24 mouse cellular contexts compared by ENCODE assay signal in the genomic region with DNA sequence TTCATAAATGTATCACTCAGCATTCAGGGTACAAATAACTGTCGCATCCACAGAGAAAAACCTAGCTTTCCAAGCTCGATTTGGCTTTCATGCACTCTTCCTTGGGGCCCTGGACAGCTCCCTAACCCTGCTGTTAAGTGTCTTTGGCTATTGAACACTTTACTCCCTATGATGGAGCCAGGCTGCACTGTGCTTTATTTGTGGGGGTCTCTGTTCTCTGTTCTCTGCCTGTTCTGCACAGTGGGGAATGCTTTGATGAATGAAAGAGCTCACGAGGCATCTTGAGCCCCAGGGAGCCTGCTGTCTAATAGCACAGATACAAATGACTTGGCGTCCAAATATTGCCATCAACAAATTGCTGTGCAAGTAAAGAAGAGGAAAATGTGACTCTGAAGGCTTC.
DNase-seq lines count a peak whose midpoint lies in the region; ATAC-seq and TF ChIP-seq lines count a peak whose summit lies in the region.
"Had no signal": no experiment of that assay in that cellular context is flagged by ENCODE, and none has a peak within 500 bp of the region (broad histone marks: within the 10 kb centered on the region; RNA-seq: fewer than 3 reads in every experiment).

No protein-coding gene starts in this region.

- no peak overlapping the region for H3K9ac ChIP-seq in hindbrain, embryonic 12.5 days
- no peak overlapping the region for H3K9ac ChIP-seq in neural tube, embryonic 13.5 days
- H3K9ac ChIP-seq in midbrain, postnatal 0 days (replicated peaks; ENCODE audit: low read length, poor library complexity, severe bottlenecking): no peak overlapping the region
- H3K9ac ChIP-seq: limb, embryonic 13.5 days; lung, embryonic 15.5 days; midbrain, embryonic 12.5 days; stomach, embryonic 15.5 days had no signal

- no peaks in the 10 kb centered on the region for H3K27me3 ChIP-seq in hindbrain, embryonic 12.5 days
- no peaks in the 10 kb centered on the region for H3K27me3 ChIP-seq in hindbrain, embryonic 10.5 days (ENCODE audit: insufficient read depth, poor library complexity, severe bottlenecking)
- no peaks in the 10 kb centered on the region for H3K27me3 ChIP-seq in neural tube, embryonic 13.5 days
- no peaks in the 10 kb centered on the region for H3K27me3 ChIP-seq in midbrain, postnatal 0 days (ENCODE audit: insufficient read depth, low read length)
- H3K27me3 ChIP-seq: limb, embryonic 13.5 days; lung, embryonic 15.5 days; midbrain, embryonic 12.5 days; stomach, embryonic 15.5 days had no signal

- no peaks in the 10 kb centered on the region for H3K9me3 ChIP-seq in hindbrain, embryonic 12.5 days (replicated peaks)
- H3K9me3 ChIP-seq in hindbrain, embryonic 10.5 days: no peaks in the 10 kb centered on the region
- H3K9me3 ChIP-seq in neural tube, embryonic 13.5 days: no peaks in the 10 kb centered on the region
- H3K9me3 ChIP-seq in midbrain, postnatal 0 days (ENCODE audit: low read length): no peaks in the 10 kb centered on the region
- H3K9me3 ChIP-seq: limb, embryonic 13.5 days; lung, embryonic 15.5 days; midbrain, embryonic 12.5 days; stomach, embryonic 15.5 days had no signal

- H3K4me2 ChIP-seq in hindbrain, embryonic 12.5 days (replicated peaks): no peak overlapping the region
- no peak overlapping the region for H3K4me2 ChIP-seq in neural tube, embryonic 13.5 days
- no peak overlapping the region for H3K4me2 ChIP-seq in midbrain, postnatal 0 days (ENCODE audit: low read depth, low read length, poor library complexity, severe bottlenecking)
- H3K4me2 ChIP-seq: heart, embryonic 11.5 days; limb, embryonic 13.5 days; liver, embryonic 11.5 days; lung, embryonic 15.5 days; midbrain, embryonic 12.5 days; stomach, embryonic 15.5 days had no signal

- H3K4me3 ChIP-seq in hindbrain, embryonic 12.5 days: no peak overlapping the region
- H3K4me3 ChIP-seq in hindbrain, embryonic 10.5 days: no peak overlapping the region
- H3K4me3 ChIP-seq in neural tube, embryonic 13.5 days: no peak overlapping the region
- H3K4me3 ChIP-seq in midbrain, postnatal 0 days (ENCODE audit: low read depth, low read length): no peak overlapping the region
- H3K4me3 ChIP-seq: gastrocnemius, adult 2 months; limb, embryonic 13.5 days; lung, embryonic 15.5 days; midbrain, embryonic 12.5 days; myocyte; stomach, embryonic 15.5 days had no signal

- 40% methylated on average over 4 of the region's 4 CpGs for WGBS in hindbrain, embryonic 12.5 days
- WGBS in hindbrain, embryonic 10.5 days: 55% methylated on average over 4 of the region's 4 CpGs
- 23% methylated on average over 4 of the region's 4 CpGs for WGBS in neural tube, embryonic 13.5 days
- WGBS in midbrain, postnatal 0 days: 11% methylated on average over 4 of the region's 4 CpGs

- DNase-seq in hindbrain, embryonic 10.5 days (ENCODE audit: low spot score): no peak
- DNase-seq in neural tube, embryonic 10.5 days (ENCODE audit: extremely low spot score, low spot score): no peak
- DNase-seq in midbrain, postnatal 0 days (ENCODE audit: low spot score): peak; percentile 12
- no peak for DNase-seq in adrenal gland, postnatal 25 days
- DNase-seq: B cell, adult 2 months; cerebellum, adult 8-10 months; cerebellum, postnatal 25 days; gastrocnemius, adult 2 months; gastrocnemius, postnatal 36 days; heart, adult 18-20 months; heart, postnatal 4 days; kidney, adult 11 months; kidney, postnatal 14 days; right cerebral cortex, postnatal 25 days had no signal

- H3K27ac ChIP-seq in hindbrain, embryonic 12.5 days: peak overlapping the region; percentile 44; the same call in 1 of the 2 replicates
- H3K27ac ChIP-seq in hindbrain, embryonic 10.5 days: no peak overlapping the region
- peak overlapping the region; percentile 66 for H3K27ac ChIP-seq in neural tube, embryonic 13.5 days (replicated peaks)
- H3K27ac ChIP-seq in midbrain, postnatal 0 days (ENCODE audit: low read depth, low read length): no peak overlapping the region
- H3K27ac ChIP-seq: gastrocnemius, adult 2 months; limb, embryonic 13.5 days; lung, embryonic 15.5 days; midbrain, embryonic 12.5 days; stomach, embryonic 15.5 days had no signal

- no peak for TF ChIP-seq CTCF in midbrain, postnatal 0 days (IDR thresholded peaks at IDR 0.05)

- H3K4me1 ChIP-seq in hindbrain, embryonic 12.5 days: peaks cover 9% of the 10 kb centered on the region; the same call in 1 of the 2 replicates
- peaks cover 10% of the 10 kb centered on the region for H3K4me1 ChIP-seq in hindbrain, embryonic 10.5 days (replicated peaks)
- peaks cover 33% of the 10 kb centered on the region for H3K4me1 ChIP-seq in neural tube, embryonic 13.5 days (replicated peaks)
- H3K4me1 ChIP-seq in midbrain, postnatal 0 days (ENCODE audit: insufficient read depth, low read length): no peaks in the 10 kb centered on the region
- H3K4me1 ChIP-seq: lung, embryonic 15.5 days; midbrain, embryonic 12.5 days; stomach, embryonic 15.5 days had no signal

- no peaks in the 10 kb centered on the region for H3K36me3 ChIP-seq in hindbrain, embryonic 12.5 days
- H3K36me3 ChIP-seq in hindbrain, embryonic 10.5 days: no peaks in the 10 kb centered on the region
- no peaks in the 10 kb centered on the region for H3K36me3 ChIP-seq in neural tube, embryonic 13.5 days
- H3K36me3 ChIP-seq in midbrain, postnatal 0 days (ENCODE audit: insufficient read depth, low read length): no peaks in the 10 kb centered on the region
- H3K36me3 ChIP-seq: limb, embryonic 13.5 days; lung, embryonic 15.5 days; midbrain, embryonic 12.5 days; stomach, embryonic 15.5 days had no signal

- 0 out of 2 replicates have a peak, but pooled peaks have one; percentile 29 for ATAC-seq in hindbrain, embryonic 12.5 days (ENCODE audit: low FRiP score)
- no peak for ATAC-seq in neural tube, embryonic 13.5 days (ENCODE audit: low read depth)
- ATAC-seq in midbrain, postnatal 0 days (ENCODE audit: low FRiP score): no peak
- ATAC-seq: inflammation-experienced regulatory T-cells, adult 6 months had no signal

Comparison
In these comparisons a context has a peak if more than half of its experiments do, and no peak if none do; other contexts are left out.
1. H3K27ac ChIP-seq: peak in hindbrain, embryonic 12.5 days (single experiment) and neural tube, embryonic 13.5 days (single experiment); none in hindbrain, embryonic 10.5 days (single experiment) and midbrain, postnatal 0 days (single experiment).